Mouse (Mus musculus): ENCODE results near the gene Taar6.

Taar6 gene

GRCm38 (mm10) chr10:23985546-23985945 is at the start of gene Taar6:
Taar6 (minus strand) TSS chr10:23985646.
- no peak for DNase-seq

GRCm38 (mm10) chr10:24031347-24031746 is 45.9 kb upstream of the Taar6 start:
- no peak for DNase-seq

- no peak for DNase-seq
Measured at GRCm38 (mm10) chr10:24026922-24027321, 41.5 kb upstream of the Taar6 start, which contains the start of gene Taar7d. Taar7d (plus strand) TSS chr10:24027222.

- no peak for DNase-seq
Measured at GRCm38 (mm10) chr10:24008143-24008542, 22.7 kb upstream of the Taar6 start.

GRCm38 (mm10) chr10:24007034-24007433 is 21.6 kb upstream of the Taar6 start:
- no peak for DNase-seq

- no peak for DNase-seq
Measured at GRCm38 (mm10) chr10:24006442-24006841, 21.0 kb upstream of the Taar6 start.

- DNase-seq, result no peak
Measured at GRCm38 (mm10) chr10:23999639-24000038, 14.2 kb upstream of the Taar6 start, which contains the start of gene Taar7b. Taar7b (plus strand) TSS chr10:23999939.

- DNase-seq, result no peak
Measured at GRCm38 (mm10) chr10:23993381-23993780, 7.9 kb upstream of the Taar6 start, which contains the start of gene Taar7a. Taar7a (minus strand) TSS chr10:23993481.

GRCm38 (mm10) chr10:23986419-23986818 is 973 bp upstream of the Taar6 start:
- no peak for DNase-seq

- peak; percentile 91 for DNase-seq
Measured at GRCm38 (mm10) chr10:23978901-23979705, 6.3 kb downstream of the Taar6 start.

- no peak for DNase-seq
Measured at GRCm38 (mm10) chr10:23977958-23978357, 7.5 kb downstream of the Taar6 start.

GRCm38 (mm10) chr10:23971256-23971655 is 14.2 kb downstream of the Taar6 start:
- DNase-seq, result no peak

GRCm38 (mm10) chr10:23970656-23971165 is 14.7 kb downstream of the Taar6 start, which contains the start of gene Taar5:
Taar5 (plus strand) TSS chr10:23970706.
- no peak for DNase-seq

- no peak for DNase-seq
Measured at GRCm38 (mm10) chr10:23964921-23965610, 20.4 kb downstream of the Taar6 start.

GRCm38 (mm10) chr10:23963444-23963843 is 22.0 kb downstream of the Taar6 start:
- DNase-seq, result peak; percentile 24

- no peak for DNase-seq
Measured at GRCm38 (mm10) chr10:23960444-23960915, 25.0 kb downstream of the Taar6 start, which contains the start of gene Taar4. Taar4 (plus strand) TSS chr10:23960494.

- DNase-seq, result no peak
Measured at GRCm38 (mm10) chr10:23959071-23959470, 26.4 kb downstream of the Taar6 start.

GRCm38 (mm10) chr10:23951714-23952113 is 33.7 kb downstream of the Taar6 start:
- no peak for DNase-seq

- no peak for DNase-seq
Measured at GRCm38 (mm10) chr10:23949508-23950005, 35.9 kb downstream of the Taar6 start, which contains the start of gene Taar3. Taar3 (plus strand) TSS chr10:23949558.

- DNase-seq, result no peak
Measured at GRCm38 (mm10) chr10:23948026-23948425, 37.4 kb downstream of the Taar6 start.

- DNase-seq, result peak; percentile 15
Measured at GRCm38 (mm10) chr10:23942465-23942864, 43.0 kb downstream of the Taar6 start.

GRCm38 (mm10) chr10:23938312-23938711 is 47.1 kb downstream of the Taar6 start, which contains the start of gene Taar2:
Taar2 (plus strand) TSS chr10:23938572.
- no peak for DNase-seq

- DNase-seq, result no peak
Measured at GRCm38 (mm10) chr10:23937613-23938012, 47.8 kb downstream of the Taar6 start.

All from retina, postnatal 1 day (tissue).